Mouse (Mus musculus) gastrocnemius, postnatal 14 days (tissue): ENCODE data around the gene Rhox4a. TPM values are rescaled to one million over a fixed set of nuclear protein-coding genes. Genes with fewer than 3 reads are reported as not detected.
"Not testable (repeated sequence)": the region's sequence is repeated elsewhere in the genome, so short reads cannot be mapped to it uniquely, and the experiment has no call there.

Experiments
- DNase-seq: peaks from one replicate; pipeline ENCODE4 v3.0.0; 2021; ENCODE audit warnings: mixed read lengths
- intact Hi-C: fragments of 180-260 bp; cut with DNase I; formaldehyde crosslinking; loops from one replicate; pipeline ENCODE4 v1.15.1; 2025; ENCODE audit warnings: low total_unique reads
- long read RNA-seq, 2 experiments: library from polyadenylated mRNA; stranded (forward); transcript quantifications; one replicate each; pipeline ENCODE4 v2.0.0; 2021
- total RNA-seq, 2 experiments: library from RNA; stranded (reverse); gene quantifications; 2 replicates each; pipeline ENCODE4 v1.2.3; 2021

The Rhox4a gene
- not detected for total RNA-seq
- long read RNA-seq, experiment 1: 0 reads
- long read RNA-seq, experiment 2: 0 reads

- DNase-seq, intact Hi-C loops: not testable (repeated sequence)
These were observed at the start of gene Rhox4a for GRCm38 (mm10) chrX:37265038-37265437. Gene Rhox4a, plus strand, starts transcription at chrX:37265338.

DNA sequence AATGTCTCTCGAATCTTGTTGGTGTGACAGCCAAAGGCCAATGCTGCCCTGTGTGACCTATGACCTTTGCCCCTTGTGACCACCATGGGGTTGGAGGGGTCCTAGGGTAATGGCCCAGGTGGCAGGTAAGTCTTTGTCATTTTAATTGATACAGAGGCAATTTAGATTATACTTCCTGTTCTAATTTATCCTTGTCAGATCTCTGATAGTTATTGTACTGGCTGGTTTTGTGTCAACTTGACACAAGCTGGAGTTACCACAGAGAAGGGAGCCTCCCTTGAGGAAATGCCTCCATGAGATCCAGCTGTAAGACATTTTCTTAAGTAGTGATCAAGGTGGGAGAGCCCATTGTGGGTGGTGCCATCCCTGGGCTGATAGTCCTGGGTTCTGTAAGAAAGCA is 43.0 kb upstream of the Rhox4a start, which contains the start of gene Rhox1:
Rhox1 (minus strand) TSS at position 101 of the 400 bp plus-strand sequence.
- DNase-seq, intact Hi-C loops: not testable (repeated sequence)

DNA sequence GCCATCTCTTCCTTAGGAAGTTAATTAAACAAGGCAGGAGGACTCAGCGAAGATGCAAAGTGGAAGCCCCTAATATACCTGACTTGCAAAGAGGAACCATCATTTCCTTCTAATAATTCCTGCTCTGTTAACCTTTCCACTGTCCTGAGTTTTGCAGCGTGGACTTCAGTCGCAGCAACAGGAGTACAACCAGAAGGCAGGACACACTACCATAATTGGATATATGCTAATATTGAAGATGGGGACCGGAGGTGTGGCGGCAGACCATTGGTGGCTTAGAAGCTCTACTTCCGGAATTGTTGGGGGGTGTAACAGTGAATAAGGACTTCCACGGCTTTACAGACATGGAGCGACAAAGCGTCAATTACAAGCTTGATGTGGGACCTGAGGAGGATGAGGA is 20.5 kb upstream of the Rhox4a start, which contains the start of gene Rhox2a:
Rhox2a (plus strand) TSS at position 301 of the 400 bp plus-strand sequence.
- DNase-seq, intact Hi-C loops: not testable (repeated sequence)

DNA sequence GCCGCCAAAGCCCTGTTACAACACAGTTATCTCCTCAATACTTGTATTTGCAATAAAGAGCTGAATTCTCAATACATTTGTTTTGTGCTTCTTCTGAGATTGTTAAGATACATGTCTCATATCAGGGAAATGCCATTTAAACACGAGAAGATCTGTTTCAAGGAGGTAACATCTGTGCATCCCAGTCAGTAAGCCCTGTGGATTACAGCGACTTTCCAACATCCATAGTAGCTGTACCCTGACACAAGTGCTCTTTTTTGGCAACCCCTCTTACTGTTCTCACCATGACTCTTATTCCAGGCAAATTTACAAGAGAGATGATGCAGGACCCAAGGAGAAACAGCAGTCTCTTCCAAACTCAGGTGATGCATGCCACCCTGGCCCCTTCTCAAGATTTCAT is 15.5 kb upstream of the Rhox4a start, which contains the start of gene Rhox3a:
Rhox3a (plus strand) TSS at position 301 of the 400 bp plus-strand sequence.
- DNase-seq, intact Hi-C loops: not testable (repeated sequence)

Other genes with a start within 250 kb of the Rhox4a start
- gene Sowahd, start 216.5 kb upstream of the Rhox4a start, total RNA-seq: not detected
- 100 to 1,000 TPM; 417 to 466 TPM for gene Rpl39, start 179.9 kb upstream of the Rhox4a start, total RNA-seq
- 1 to 10 TPM; 8.5 to 9.4 TPM for gene Upf3b, start 155.0 kb upstream of the Rhox4a start, total RNA-seq
- 1 to 10 TPM; 6.6 to 7.2 TPM for gene Nkap, start 138.5 kb upstream of the Rhox4a start, total RNA-seq
- gene Akap14, start 96.5 kb upstream of the Rhox4a start, total RNA-seq: not detected
- gene Ndufa1, start 74.2 kb upstream of the Rhox4a start, total RNA-seq: 100 to 1,000 TPM; 346 to 390 TPM
- gene Rnf113a1, start 74.1 kb upstream of the Rhox4a start, total RNA-seq: 1 to 10 TPM; 1.8 to 2.4 TPM
- gene Gm9, start 54.3 kb upstream of the Rhox4a start, total RNA-seq: not detected
- gene Rhox1, start 43.1 kb upstream of the Rhox4a start, total RNA-seq: not detected
- gene Rhox2a, start 20.4 kb upstream of the Rhox4a start, total RNA-seq: not detected
- not detected for gene Rhox3a, start 15.4 kb upstream of the Rhox4a start, total RNA-seq
- under 1 TPM in 1 of 2 experiments, not detected in 1; 0.35 TPM for gene Rhox3a2, start 114.7 kb downstream of the Rhox4a start, total RNA-seq
- gene Rhox4a2, start 125.5 kb downstream of the Rhox4a start, total RNA-seq: not detected
- not detected for gene Rhox2b, start 146.7 kb downstream of the Rhox4a start, total RNA-seq
- gene Rhox4b, start 167.2 kb downstream of the Rhox4a start, total RNA-seq: not detected
- not detected for gene Rhox2c, start 188.3 kb downstream of the Rhox4a start, total RNA-seq
- not detected for gene Rhox3c, start 193.2 kb downstream of the Rhox4a start, total RNA-seq
- gene Rhox4c, start 215.0 kb downstream of the Rhox4a start, total RNA-seq: not detected
- gene Rhox2d, start 228.1 kb downstream of the Rhox4a start, total RNA-seq: not detected
- not detected for gene Rhox4d, start 249.0 kb downstream of the Rhox4a start, total RNA-seq